Comparison of ENCODE assay signal across 1 mouse cellular context in genomic region chr2:148851116-148851906, GRCm38 (mm10).
A peak's percentile ranks its signal among the peaks of the same experiment; 100 is the strongest.
TF ChIP-seq lines count a peak whose summit lies in the region.

No protein-coding gene starts in this region.

TF ChIP-seq in CH12.LX, 34 proteins besides CTCF, POLR2A, EP300 and RAD21 (continued from another document):
- peak; percentile 83 for TF ChIP-seq SMC3 (IDR thresholded peaks at IDR 0.05; ENCODE audit: low read depth, low read length)
